8 mouse cellular contexts compared by ENCODE assay signal in the genomic region with DNA sequence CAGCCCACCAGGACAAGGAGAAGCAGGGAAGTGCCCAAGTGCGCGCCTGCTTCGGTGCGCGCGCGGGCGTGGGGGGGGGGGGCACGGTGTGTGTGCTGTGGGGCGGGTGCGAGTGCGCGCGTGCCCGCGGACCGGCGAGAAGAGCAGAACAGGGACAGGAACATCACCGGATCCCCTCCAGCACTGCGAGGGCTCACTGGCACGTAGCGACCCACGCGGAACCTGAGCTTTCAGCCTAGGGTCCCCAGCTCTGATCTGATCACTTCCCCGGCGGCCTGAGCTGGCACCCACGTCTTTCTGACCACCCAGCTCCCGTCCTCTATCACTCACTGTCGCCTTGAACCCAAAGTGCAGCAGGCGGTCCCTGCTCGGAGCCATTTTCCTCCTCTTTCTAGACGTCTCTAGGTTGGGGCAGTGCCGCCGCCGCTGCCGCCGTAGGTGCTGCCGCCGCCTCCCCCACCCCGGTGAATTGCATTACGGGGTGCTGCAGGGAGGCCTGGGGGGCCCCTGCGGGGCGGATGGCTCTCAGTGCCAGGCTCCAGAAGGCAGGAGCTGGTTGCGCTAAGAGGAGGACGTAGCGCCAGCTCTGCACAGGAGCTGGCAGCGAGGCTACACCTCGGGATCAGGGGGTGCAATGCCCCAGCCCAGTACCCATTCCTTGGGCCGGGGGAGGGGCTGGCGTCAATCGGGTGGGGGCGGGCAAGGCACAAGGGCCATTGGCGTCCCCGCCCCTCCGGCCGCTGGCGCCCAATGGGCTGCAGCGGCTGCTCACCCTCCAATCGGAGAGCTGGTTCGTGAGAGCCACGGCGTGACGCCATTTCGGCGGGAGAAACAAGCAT. TPM values are rescaled to one million over a fixed set of nuclear protein-coding genes. Genes with fewer than 3 reads are reported as not detected.
DNase-seq lines count a peak whose midpoint lies in the region; ATAC-seq and TF ChIP-seq lines count a peak whose summit lies in the region.

TSS of gene Fbxl20 (minus strand) at position 618 of the 839 bp plus-strand sequence.

- peak within 1 kb of the TSS; percentile 93 for H3K9ac ChIP-seq in forebrain, embryonic 12.5 days
- H3K9ac ChIP-seq in heart, postnatal 0 days (replicated peaks; ENCODE audit: low read depth, low read length): peak within 1 kb of the TSS; percentile 95
- peak within 1 kb of the TSS; percentile 88 for H3K9ac ChIP-seq in liver, embryonic 16.5 days (ENCODE audit: low read depth, low read length)
- H3K9ac ChIP-seq in neural tube, embryonic 13.5 days: peak within 1 kb of the TSS; percentile 95

- TF ChIP-seq POLR2A in testis, adult 2 months (IDR thresholded peaks at IDR 0.05; ENCODE audit: control insufficient read depth, low read depth, low read length): peak; percentile 5; the same call in 1 of the 2 replicates

- H3K36me3 ChIP-seq in E14TG2a.4 (ENCODE audit: insufficient read depth, low read length): peaks cover 32% of the 10 kb centered on the region
- peaks cover 8% of the 10 kb centered on the region for H3K36me3 ChIP-seq in forebrain, embryonic 12.5 days (replicated peaks)
- H3K36me3 ChIP-seq in heart, postnatal 0 days (replicated peaks; ENCODE audit: control insufficient read depth, insufficient read depth, low read length): 0 out of 2 replicates have a peak, but pooled peaks cover 18% of the 10 kb centered on the region
- no peaks in the 10 kb centered on the region for H3K36me3 ChIP-seq in liver, embryonic 16.5 days (ENCODE audit: control insufficient read depth, insufficient read depth)
- H3K36me3 ChIP-seq in neural tube, embryonic 13.5 days: peaks cover 18% of the 10 kb centered on the region
- no peaks in the 10 kb centered on the region for H3K36me3 ChIP-seq in testis, adult 2 months (ENCODE audit: control insufficient read depth, insufficient read depth, low read length)

- no peaks in the 10 kb centered on the region for H3K9me3 ChIP-seq in E14TG2a.4 (ENCODE audit: low read length)
- H3K9me3 ChIP-seq in forebrain, embryonic 12.5 days: no peaks in the 10 kb centered on the region
- H3K9me3 ChIP-seq in heart, postnatal 0 days (replicated peaks; ENCODE audit: control insufficient read depth, low read length): no peaks in the 10 kb centered on the region
- no peaks in the 10 kb centered on the region for H3K9me3 ChIP-seq in liver, embryonic 16.5 days (replicated peaks; ENCODE audit: control insufficient read depth, low read length)
- no peaks in the 10 kb centered on the region for H3K9me3 ChIP-seq in neural tube, embryonic 13.5 days

- H3K27me3 ChIP-seq in E14TG2a.4 (ENCODE audit: insufficient read depth, low read length): no peaks in the 10 kb centered on the region
- no peaks in the 10 kb centered on the region for H3K27me3 ChIP-seq in forebrain, embryonic 12.5 days
- no peaks in the 10 kb centered on the region for H3K27me3 ChIP-seq in heart, postnatal 0 days (ENCODE audit: control insufficient read depth, insufficient read depth, low read length)
- no peaks in the 10 kb centered on the region for H3K27me3 ChIP-seq in liver, embryonic 16.5 days (ENCODE audit: control insufficient read depth, insufficient read depth, low read depth, low read length)
- no peaks in the 10 kb centered on the region for H3K27me3 ChIP-seq in neural tube, embryonic 13.5 days
- no peaks in the 10 kb centered on the region for H3K27me3 ChIP-seq in testis, adult 2 months (ENCODE audit: control insufficient read depth, insufficient read depth, low read length)

- DNase-seq in c-Kit-positive CD71-positive TER-119-positive erythroid progenitor cells, embryonic 14.5 days (ENCODE audit: low spot score): peak; percentile 93
- DNase-seq in heart, postnatal 0 days (ENCODE audit: low spot score): peak; percentile 94
- peak; percentile 95 to 97 for DNase-seq in kidney, postnatal 4 days

- under 1% methylated on average over 57 of the region's 65 CpGs for WGBS in forebrain, embryonic 12.5 days
- WGBS in heart, postnatal 0 days: under 1% methylated on average over 52 of the region's 65 CpGs
- WGBS in liver, embryonic 16.5 days (ENCODE audit: insufficient replicate concordance): under 1% methylated on average over 57 of the region's 65 CpGs
- under 1% methylated on average over 49 of the region's 65 CpGs for WGBS in neural tube, embryonic 13.5 days

- H3K27ac ChIP-seq in forebrain, embryonic 12.5 days: peak within 1 kb of the TSS; percentile 93
- H3K27ac ChIP-seq in heart, postnatal 0 days (ENCODE audit: low read depth): peak within 1 kb of the TSS; percentile 97
- peak within 1 kb of the TSS; percentile 89 for H3K27ac ChIP-seq in liver, embryonic 16.5 days (ENCODE audit: low read length)
- H3K27ac ChIP-seq in neural tube, embryonic 13.5 days (replicated peaks): peak within 1 kb of the TSS; percentile 98
- peak within 1 kb of the TSS; percentile 88 for H3K27ac ChIP-seq in testis, adult 2 months (ENCODE audit: control insufficient read depth, insufficient read depth, low read depth, low read length)

- H3K4me2 ChIP-seq in forebrain, embryonic 12.5 days: peak within 1 kb of the TSS; percentile 81
- H3K4me2 ChIP-seq in heart, postnatal 0 days (ENCODE audit: low read depth, low read length): peak within 1 kb of the TSS; percentile 98
- peak within 1 kb of the TSS; percentile 100 for H3K4me2 ChIP-seq in liver, embryonic 16.5 days (ENCODE audit: low read depth, low read length)
- peak within 1 kb of the TSS; percentile 95 for H3K4me2 ChIP-seq in neural tube, embryonic 13.5 days

- no peak for TF ChIP-seq EP300 in heart, postnatal 0 days (IDR thresholded peaks at IDR 0.05; ENCODE audit: low read depth)

- peaks cover 38% of the 10 kb centered on the region for H3K4me1 ChIP-seq in E14TG2a.4 (replicated peaks; ENCODE audit: low read depth, low read length)
- peaks cover 24% of the 10 kb centered on the region for H3K4me1 ChIP-seq in forebrain, embryonic 12.5 days
- H3K4me1 ChIP-seq in heart, postnatal 0 days (ENCODE audit: control insufficient read depth, insufficient read depth): peaks cover 18% of the 10 kb centered on the region
- peaks cover 15% of the 10 kb centered on the region for H3K4me1 ChIP-seq in liver, embryonic 16.5 days (ENCODE audit: control insufficient read depth, low read depth, low read length)
- peaks cover 36% of the 10 kb centered on the region for H3K4me1 ChIP-seq in neural tube, embryonic 13.5 days (replicated peaks)
- peaks cover 7% of the 10 kb centered on the region for H3K4me1 ChIP-seq in testis, adult 2 months (ENCODE audit: control insufficient read depth, insufficient read depth, low read length)

- ATAC-seq in forebrain, embryonic 12.5 days (ENCODE audit: low FRiP score): peak; percentile 89
- peak; percentile 83 for ATAC-seq in heart, postnatal 0 days (ENCODE audit: insufficient read depth, low read depth)
- peak; percentile 85 for ATAC-seq in liver, embryonic 16.5 days (ENCODE audit: low read depth)
- peak; percentile 89 for ATAC-seq in neural tube, embryonic 13.5 days (ENCODE audit: low read depth)

- peak within 1 kb of the TSS; percentile 100 for H3K4me3 ChIP-seq in E14TG2a.4 (replicated peaks; ENCODE audit: low read length)
- H3K4me3 ChIP-seq in forebrain, embryonic 12.5 days (replicated peaks): peak within 1 kb of the TSS; percentile 96
- H3K4me3 ChIP-seq in heart, postnatal 0 days (ENCODE audit: low read depth, low read length): peak within 1 kb of the TSS; percentile 95
- peak within 1 kb of the TSS; percentile 90 for H3K4me3 ChIP-seq in liver, embryonic 16.5 days (ENCODE audit: low read depth, low read length)
- peak within 1 kb of the TSS; percentile 98 for H3K4me3 ChIP-seq in neural tube, embryonic 13.5 days
- H3K4me3 ChIP-seq in testis, adult 2 months (ENCODE audit: control insufficient read depth, low read depth, low read length): peak within 1 kb of the TSS; percentile 94

- no peak for TF ChIP-seq CTCF in E14TG2a.4 (conservative IDR thresholded peaks at IDR 0.05; ENCODE audit: low read length)
- no peak for TF ChIP-seq CTCF in heart, postnatal 0 days (IDR thresholded peaks at IDR 0.05; ENCODE audit: low read depth)
- no peak for TF ChIP-seq CTCF in testis, adult 2 months (IDR thresholded peaks at IDR 0.05; ENCODE audit: control insufficient read depth, insufficient read depth, insufficient replicate concordance, low read depth, low read length)

RNA-seq across cellular contexts. Expression of gene Fbxl20, which starts in this region (rescaled TPM):
- polyA plus RNA-seq in forebrain, embryonic 12.5 days (2016; fragmentation: Nextera tagmentation; extraction: Ambion mirVana): 29.5 and 29.9 TPM in 2 replicates
- 8.8 and 12.5 TPM in 2 replicates for total RNA-seq in heart, postnatal 0 days (2014; rRNA removed; ENCODE audit: low replicate concordance)
- 8.6 and 8.8 TPM in 2 replicates for polyA plus RNA-seq in heart, postnatal 0 days (2015; fragmentation: Nextera tagmentation; extraction: Ambion mirVana)
- 4.6 and 6.0 TPM in 2 replicates for polyA plus RNA-seq in liver, embryonic 16.5 days (2015; fragmentation: Nextera tagmentation; extraction: Ambion mirVana)
- 28.2 and 28.5 TPM in 2 replicates for polyA plus RNA-seq in neural tube, embryonic 13.5 days (2015; fragmentation: Nextera tagmentation; extraction: Ambion mirVana)
- 8.0 and 8.2 TPM in 2 replicates for polyA plus RNA-seq in testis, adult 2 months (2012; rRNA removed)

Comparison
In these comparisons a context has a peak if more than half of its experiments do, and no peak if none do; other contexts are left out.
1. Peak in every context shown above with its lines: DNase-seq, ATAC-seq, H3K4me3 ChIP-seq and H3K27ac ChIP-seq.